26 mouse cellular contexts compared by ENCODE assay signal in the genomic region with DNA sequence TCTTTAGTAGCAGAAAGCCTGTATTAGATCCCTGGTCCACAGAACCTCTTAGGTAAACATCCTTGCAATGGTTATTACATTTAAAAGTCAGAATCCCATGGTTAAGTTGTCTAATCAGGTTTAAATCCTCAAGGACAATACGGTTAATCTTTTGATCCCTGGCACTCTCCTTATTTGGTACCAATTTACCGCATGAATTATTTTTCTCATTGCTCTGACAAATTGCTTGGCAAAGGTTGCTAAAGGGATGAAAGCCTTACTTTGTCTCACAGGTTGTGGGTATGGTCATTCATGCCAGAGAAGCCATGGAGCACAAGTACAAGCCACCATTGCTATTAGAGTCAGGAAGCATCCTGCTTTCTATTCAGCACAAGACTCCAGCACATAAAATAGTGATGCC.
"Had no signal": no experiment of that assay in that cellular context is flagged by ENCODE, and none has a peak within 500 bp of the region (broad histone marks: within the 10 kb centered on the region; RNA-seq: fewer than 3 reads in every experiment).

No protein-coding gene starts in this region.

- H3K4me2 ChIP-seq: heart, embryonic 11.5 days; heart, embryonic 13.5 days; heart, embryonic 15.5 days; hindbrain, embryonic 13.5 days; hindbrain, embryonic 15.5 days; kidney, embryonic 15.5 days; limb, embryonic 12.5 days; liver, embryonic 11.5 days; liver, embryonic 13.5 days had no signal

- H3K36me3 ChIP-seq: heart, embryonic 13.5 days; heart, embryonic 15.5 days; hindbrain, embryonic 13.5 days; hindbrain, embryonic 15.5 days; kidney, embryonic 15.5 days; limb, embryonic 10.5 days; limb, embryonic 12.5 days; liver, embryonic 13.5 days had no signal

- H3K9me3 ChIP-seq: heart, embryonic 13.5 days; heart, embryonic 15.5 days; hindbrain, embryonic 13.5 days; hindbrain, embryonic 15.5 days; kidney, embryonic 15.5 days; limb, embryonic 10.5 days; limb, embryonic 12.5 days; liver, embryonic 13.5 days had no signal

- DNase-seq: gastrocnemius, postnatal 14 days; gastrocnemius, postnatal 36 days; heart, adult 11 months; heart, adult 2 months; heart, postnatal 14 days; heart, postnatal 36 days; kidney, adult 11 months; kidney, adult 2 months; kidney, adult 9 months; kidney, postnatal 14 days; kidney, postnatal 36 days; layer of hippocampus, adult 9-11 months; layer of hippocampus, postnatal 36 days; liver; liver, embryonic 13.5 days had no signal

- H3K27ac ChIP-seq: heart, adult 2 months; heart, embryonic 13.5 days; heart, embryonic 15.5 days; hindbrain, embryonic 13.5 days; hindbrain, embryonic 15.5 days; kidney, embryonic 15.5 days; kidney, postnatal 0 days; limb, embryonic 10.5 days; limb, embryonic 12.5 days; liver, embryonic 13.5 days had no signal

- H3K9ac ChIP-seq: heart, embryonic 13.5 days; heart, embryonic 15.5 days; hindbrain, embryonic 13.5 days; hindbrain, embryonic 15.5 days; kidney, embryonic 15.5 days; limb, embryonic 12.5 days; liver, embryonic 13.5 days had no signal

- H3K4me1 ChIP-seq: heart, embryonic 13.5 days; heart, embryonic 15.5 days; hindbrain, embryonic 13.5 days; hindbrain, embryonic 15.5 days; kidney, embryonic 15.5 days; limb, embryonic 10.5 days; limb, embryonic 12.5 days; liver, embryonic 13.5 days had no signal

- ATAC-seq: intestine, embryonic 16.5 days had no signal

- H3K27me3 ChIP-seq: heart, embryonic 13.5 days; heart, embryonic 15.5 days; hindbrain, embryonic 13.5 days; hindbrain, embryonic 15.5 days; kidney, embryonic 15.5 days; limb, embryonic 12.5 days; liver, embryonic 13.5 days had no signal

- H3K4me3 ChIP-seq: heart, adult 2 months; heart, embryonic 13.5 days; heart, embryonic 15.5 days; hindbrain, embryonic 13.5 days; hindbrain, embryonic 15.5 days; kidney, embryonic 15.5 days; limb, embryonic 10.5 days; limb, embryonic 12.5 days; liver, embryonic 13.5 days had no signal
